ENCODE assay signal across 19 mouse cellular contexts in the genomic region with DNA sequence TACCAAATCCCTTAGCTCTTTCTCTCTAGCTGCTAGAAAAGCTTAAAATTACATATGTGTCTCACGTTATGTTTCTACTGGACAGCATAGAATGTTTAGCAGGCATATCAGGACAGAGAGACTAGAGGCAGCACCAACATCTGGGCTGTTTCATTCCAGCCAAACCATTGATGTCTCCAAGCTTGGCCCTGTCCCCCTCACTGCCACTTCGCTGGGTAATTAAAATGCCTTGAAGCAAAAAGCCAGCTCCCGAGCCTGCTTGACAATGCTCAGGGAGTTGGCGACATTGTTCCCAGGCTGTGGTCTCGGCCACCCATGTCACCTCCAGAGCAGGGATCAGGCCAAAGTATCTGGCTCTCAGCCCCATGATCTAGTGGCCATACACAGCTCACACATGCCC.
DNase-seq lines count a peak whose midpoint lies in the region; ATAC-seq and TF ChIP-seq lines count a peak whose summit lies in the region.
"Had no signal": no experiment of that assay in that cellular context is flagged by ENCODE, and none has a peak within 500 bp of the region (broad histone marks: within the 10 kb centered on the region; RNA-seq: fewer than 3 reads in every experiment).

No protein-coding gene starts in this region.

- no peak overlapping the region; the same call in 1 of the 2 replicates for H3K27ac ChIP-seq in lung, embryonic 14.5 days (ENCODE audit: low read depth)
- H3K27ac ChIP-seq in lung, embryonic 16.5 days (ENCODE audit: low read length): peak overlapping the region; percentile 14; the same call in 1 of the 2 replicates
- H3K27ac ChIP-seq: embryonic facial prominence, embryonic 13.5 days; embryonic facial prominence, embryonic 15.5 days; forebrain, embryonic 10.5 days; forebrain, embryonic 12.5 days had no signal

- no peak overlapping the region for H3K9ac ChIP-seq in lung, embryonic 14.5 days
- H3K9ac ChIP-seq in lung, embryonic 16.5 days (ENCODE audit: low read length): no peak overlapping the region
- H3K9ac ChIP-seq: embryonic facial prominence, embryonic 13.5 days; embryonic facial prominence, embryonic 15.5 days; forebrain, embryonic 12.5 days had no signal

- no peaks in the 10 kb centered on the region for H3K9me3 ChIP-seq in lung, embryonic 14.5 days (ENCODE audit: low read depth, low read length)
- H3K9me3 ChIP-seq in lung, embryonic 16.5 days (ENCODE audit: control insufficient read depth, low read length): no peaks in the 10 kb centered on the region
- H3K9me3 ChIP-seq: embryonic facial prominence, embryonic 13.5 days; embryonic facial prominence, embryonic 15.5 days; forebrain, embryonic 10.5 days; forebrain, embryonic 12.5 days had no signal

- H3K4me1 ChIP-seq in lung, embryonic 14.5 days (ENCODE audit: insufficient read depth): no peaks in the 10 kb centered on the region
- 0 out of 2 replicates have a peak, but pooled peaks cover 4% of the 10 kb centered on the region for H3K4me1 ChIP-seq in lung, embryonic 16.5 days (replicated peaks; ENCODE audit: control insufficient read depth, insufficient read depth, low read length)
- H3K4me1 ChIP-seq: embryonic facial prominence, embryonic 13.5 days; embryonic facial prominence, embryonic 15.5 days; forebrain, embryonic 10.5 days; forebrain, embryonic 12.5 days had no signal

- no peak for TF ChIP-seq CTCF in lung, embryonic 14.5 days (IDR thresholded peaks at IDR 0.05; ENCODE audit: low read depth)

- no peak overlapping the region for H3K4me3 ChIP-seq in lung, embryonic 14.5 days (ENCODE audit: low read depth, low read length)
- H3K4me3 ChIP-seq in lung, embryonic 16.5 days (ENCODE audit: low read length): no peak overlapping the region
- H3K4me3 ChIP-seq: embryonic facial prominence, embryonic 13.5 days; embryonic facial prominence, embryonic 15.5 days; erythroblast, embryonic 14.5 days; forebrain, embryonic 10.5 days; forebrain, embryonic 12.5 days had no signal

- no peaks in the 10 kb centered on the region for H3K36me3 ChIP-seq in lung, embryonic 14.5 days (ENCODE audit: insufficient read depth)
- H3K36me3 ChIP-seq in lung, embryonic 16.5 days (ENCODE audit: control insufficient read depth, insufficient read depth, low read length): no peaks in the 10 kb centered on the region
- H3K36me3 ChIP-seq: embryonic facial prominence, embryonic 13.5 days; embryonic facial prominence, embryonic 15.5 days; forebrain, embryonic 10.5 days; forebrain, embryonic 12.5 days had no signal

- no peak overlapping the region for H3K4me2 ChIP-seq in lung, embryonic 14.5 days
- no peak overlapping the region for H3K4me2 ChIP-seq in lung, embryonic 16.5 days (ENCODE audit: low read depth, low read length)
- H3K4me2 ChIP-seq: embryonic facial prominence, embryonic 13.5 days; embryonic facial prominence, embryonic 15.5 days; forebrain, embryonic 12.5 days had no signal

- 57% methylated on average over 5 of the region's 5 CpGs for whole genome bisulfite sequencing in lung, embryonic 14.5 days
- WGBS in lung, embryonic 16.5 days: 53% methylated on average over 5 of the region's 5 CpGs

- ATAC-seq in lung, embryonic 14.5 days (ENCODE audit: insufficient read depth): no peak
- peak; percentile 57; the same call in 1 of the 2 replicates for ATAC-seq in lung, embryonic 16.5 days (ENCODE audit: low read depth)
- ATAC-seq: forebrain, embryonic 14.5 days; forebrain, embryonic 16.5 days had no signal

- no peaks in the 10 kb centered on the region for H3K27me3 ChIP-seq in lung, embryonic 14.5 days (ENCODE audit: insufficient read depth, low read length)
- H3K27me3 ChIP-seq in lung, embryonic 16.5 days (ENCODE audit: control insufficient read depth, insufficient read depth, low read depth, low read length): no peaks in the 10 kb centered on the region
- H3K27me3 ChIP-seq: embryonic facial prominence, embryonic 13.5 days; embryonic facial prominence, embryonic 15.5 days; forebrain, embryonic 12.5 days had no signal

- DNase-seq in lung, embryonic 14.5 days: peak; percentile 57
- no peak for DNase-seq in lung, postnatal 25 days (ENCODE audit: low spot score)
- DNase-seq in lung, postnatal 36 days: no peak
- DNase-seq: adrenal gland, postnatal 10 days; cerebellum, adult 11 months; cerebellum, adult 18-20 months; cerebellum, adult 8-10 months; cerebellum, adult 9-11 months; cerebellum, postnatal 14 days; cerebellum, postnatal 36 days; embryo, embryonic 11 days had no signal
